Mouse (Mus musculus): ENCODE measurements at regions not wholly inside any gene's neighbourhood (a gene's known extent, or its start where the extent isn't known, plus 50 kb on each side); places are given as distances from the start of the nearest gene placed in this dataset.

DNA sequence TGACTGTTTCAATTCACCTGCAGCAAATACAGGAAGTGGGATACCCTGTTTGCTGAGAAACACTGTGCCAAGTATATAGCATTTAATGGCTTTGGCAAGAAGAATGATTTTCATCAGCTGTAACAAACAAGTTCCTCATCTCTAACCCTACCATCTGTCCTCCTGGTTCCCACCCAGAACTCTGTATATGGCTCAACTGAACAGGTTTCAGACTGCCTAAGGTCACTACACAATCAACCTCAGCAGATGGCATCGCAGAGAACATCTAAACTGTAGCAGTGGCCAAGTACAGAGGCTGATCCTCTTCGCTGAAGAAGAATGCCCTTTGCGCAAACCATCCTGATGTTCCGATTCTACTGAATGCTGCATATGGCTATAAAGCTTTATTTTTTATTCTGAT, 668.8 kb upstream of the Foxg1 start:
- no peak for DNase-seq

DNA sequence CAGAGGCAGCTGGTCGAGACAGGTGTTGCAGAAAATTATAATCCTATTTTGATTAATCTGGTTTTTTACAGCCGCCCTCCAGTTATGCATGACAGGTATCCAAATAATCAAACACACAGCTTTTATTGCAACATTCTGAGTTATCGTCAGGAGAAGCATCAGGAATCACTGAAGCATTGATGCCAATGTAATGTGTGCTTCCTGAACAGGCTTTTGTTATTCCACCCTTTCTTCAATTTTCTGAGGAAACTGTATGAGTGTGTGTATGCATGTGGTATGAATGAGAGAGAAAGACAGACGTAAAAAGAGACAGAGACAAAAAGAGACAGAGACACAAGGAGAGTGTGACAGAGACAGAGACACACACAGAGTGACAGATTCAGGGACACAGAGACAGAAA, 652.6 kb upstream of the Foxg1 start:
- DNase-seq, result no peak

DNA sequence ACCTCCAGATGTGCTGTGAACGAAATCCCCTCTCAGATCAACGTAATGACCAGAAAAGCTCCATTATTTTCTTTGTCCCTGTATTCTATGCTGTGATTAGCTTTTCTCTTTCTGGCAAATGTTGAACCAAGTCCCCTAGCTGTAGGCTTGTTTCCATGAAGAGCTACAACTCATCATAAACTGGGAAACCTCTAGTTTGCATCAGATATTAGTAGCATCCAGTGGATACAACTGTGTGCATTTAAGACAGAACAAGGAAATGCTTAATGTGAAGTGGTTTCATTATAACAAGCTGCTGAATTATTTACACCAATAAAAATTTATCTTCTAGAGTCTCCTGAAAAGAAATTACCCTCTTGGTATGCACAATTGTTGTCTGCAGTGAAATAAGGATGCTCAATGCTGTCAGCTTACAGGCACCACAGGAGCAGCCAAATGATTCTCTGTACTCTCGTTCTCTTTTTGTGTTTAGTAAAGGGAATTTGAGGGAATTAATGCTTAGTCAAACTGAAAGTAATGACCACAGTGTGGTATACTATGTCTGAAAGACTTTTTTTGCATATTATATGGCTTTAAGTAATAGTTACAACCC, 623.6 kb upstream of the Foxg1 start:
- DNase-seq, result no peak

All from kidney, adult 9 months (tissue).